Mouse (Mus musculus): ENCODE measurements around the gene Tatdn3. TPM values are rescaled to one million over a fixed set of nuclear protein-coding genes. Genes with fewer than 3 reads are reported as not detected.

Tatdn3 gene
- total RNA-seq, 2 experiments from 2014 or later: 4.0 to 9.3 TPM

Other genes with a start within 250 kb of the Tatdn3 start
- 5.1 and 6.7 TPM in 2 replicates for gene Rps6kc1, start 151.2 kb downstream of the Tatdn3 start, total RNA-seq (2014; fragmentation: Nextera tagmentation)
- 9.4 and 16.0 TPM in 2 replicates for gene Rps6kc1, start 151.2 kb downstream of the Tatdn3 start, total RNA-seq (2017)
- 27.0 and 34.8 TPM in 2 replicates for gene Angel2, start 137.8 kb downstream of the Tatdn3 start, total RNA-seq (2014; fragmentation: Nextera tagmentation)
- gene Angel2, start 137.8 kb downstream of the Tatdn3 start, total RNA-seq (2017): 29.4 and 49.4 TPM in 2 replicates
- 0.64 TPM in 1 of 2 replicates, not detected in the other for gene Vash2, start 83.6 kb downstream of the Tatdn3 start, total RNA-seq (2014; fragmentation: Nextera tagmentation)
- 0.21 TPM in 1 of 2 replicates, not detected in the other for gene Vash2, start 83.6 kb downstream of the Tatdn3 start, total RNA-seq (2017)
- gene Flvcr1, start 36.8 kb downstream of the Tatdn3 start, total RNA-seq (2014; fragmentation: Nextera tagmentation): 25.1 and 29.5 TPM in 2 replicates
- 27.0 and 32.6 TPM in 2 replicates for gene Flvcr1, start 36.8 kb downstream of the Tatdn3 start, total RNA-seq (2017)
- not detected in 2 replicates for gene Spata45, start 26.3 kb downstream of the Tatdn3 start, total RNA-seq (2014; fragmentation: Nextera tagmentation)
- not detected in 2 replicates for gene Spata45, start 26.3 kb downstream of the Tatdn3 start, total RNA-seq (2017)
- 11.1 and 12.6 TPM in 2 replicates for gene Nsl1, start 80 bp upstream of the Tatdn3 start, total RNA-seq (2014; fragmentation: Nextera tagmentation)
- 14.1 and 17.6 TPM in 2 replicates for gene Nsl1, start 80 bp upstream of the Tatdn3 start, total RNA-seq (2017)
- not detected in 2 replicates for gene Batf3, start 34.9 kb upstream of the Tatdn3 start, total RNA-seq (2014; fragmentation: Nextera tagmentation)
- gene Batf3, start 34.9 kb upstream of the Tatdn3 start, total RNA-seq (2017): not detected in 2 replicates
- not detected in 2 replicates for gene Fam71a, start 101.9 kb upstream of the Tatdn3 start, total RNA-seq (2014; fragmentation: Nextera tagmentation)
- gene Fam71a, start 101.9 kb upstream of the Tatdn3 start, total RNA-seq (2017): 0.17 and 1.1 TPM in 2 replicates
- gene Atf3, start 155.1 kb upstream of the Tatdn3 start, total RNA-seq (2014; fragmentation: Nextera tagmentation): not detected in 2 replicates
- gene Atf3, start 155.1 kb upstream of the Tatdn3 start, total RNA-seq (2017): 8.7 and 12.8 TPM in 2 replicates

Measured in granulocyte monocyte progenitor cell, adult 5-6 weeks (primary cell).